Mouse (Mus musculus) limb, embryonic 11.5 days (tissue): ENCODE data around the gene Vwa5b2. TPM values are rescaled to one million over a fixed set of nuclear protein-coding genes. Genes with fewer than 3 reads are reported as not detected.

Experiments
- ATAC-seq: fragments of 200-750 bp; cut with Nextera tagmentation; 2 replicates; pipeline ENCODE4 v1.8.0; 2017; ENCODE audit warnings: low read depth; ENCODE audit not compliant: insufficient number of reproducible peaks, low FRiP score, low TSS enrichment
- DNase-seq: peaks from one replicate; pipeline ENCODE4 v3.0.0-alpha.2; 2015; ENCODE audit warnings: low spot score
- H3K27ac ChIP-seq: fragments of 300-500 bp; sonication (generic); replicated peaks from 2 replicates; pipeline ENCODE4 v1.5.1; 2014; ENCODE audit warnings: low read depth, mild to moderate bottlenecking, low read length
- H3K27me3 ChIP-seq: fragments of 300-500 bp; sonication (generic); 2 replicates; pipeline ENCODE4 v1.6.1; 2014; ENCODE audit warnings: mild to moderate bottlenecking, low read length, mixed read lengths; ENCODE audit not compliant: control insufficient read depth, insufficient read depth
- H3K36me3 ChIP-seq: fragments of 300-500 bp; sonication (generic); 2 replicates; pipeline ENCODE4 v1.6.1; 2014; ENCODE audit warnings: mild to moderate bottlenecking, low read length, moderate library complexity, mixed read lengths; ENCODE audit not compliant: control insufficient read depth, insufficient read depth
- H3K4me1 ChIP-seq: fragments of 300-500 bp; sonication (generic); 2 replicates; pipeline ENCODE4 v1.6.1; 2014; ENCODE audit warnings: low read length, mixed read lengths; ENCODE audit not compliant: control insufficient read depth, insufficient read depth
- H3K4me2 ChIP-seq: fragments of 300-500 bp; sonication (generic); 2 replicates; pipeline ENCODE4 v1.6.1; 2014; ENCODE audit warnings: low read depth, mild to moderate bottlenecking, moderate library complexity; ENCODE audit not compliant: severe bottlenecking
- H3K4me3 ChIP-seq: fragments of 300-500 bp; sonication (generic); 2 replicates; pipeline ENCODE4 v1.5.1; 2014; ENCODE audit warnings: low read depth, low read length
- H3K9ac ChIP-seq: fragments of 300-500 bp; sonication (generic); 2 replicates; pipeline ENCODE4 v1.6.1; 2014; ENCODE audit warnings: mild to moderate bottlenecking, low read length
- H3K9me3 ChIP-seq: fragments of 300-500 bp; sonication (generic); 2 replicates; pipeline ENCODE4 v1.6.1; 2016; ENCODE audit warnings: low read length; ENCODE audit not compliant: control insufficient read depth
- WGBS: fragments of 180-500 bp; shearing (Covaris S2); extraction: QIAGEN DNeasy Blood & Tissue Kit; methylation state at CpG from one replicate; pipeline ENCODE4 v1.1.7; 2014; 5-methylcytosine and 5-hydroxymethylcytosine counted together
- polyA plus RNA-seq: library from polyadenylated mRNA; unstranded; fragments of >200 nt; fragmentation: Nextera tagmentation; extraction: Ambion mirVana; gene quantifications from 2 replicates; pipeline ENCODE4 v1.2.1, GENCODE M21; 2014

The Vwa5b2 gene
- polyA plus RNA-seq, result 0.23 and 0.55 TPM in 2 replicates

DNA sequence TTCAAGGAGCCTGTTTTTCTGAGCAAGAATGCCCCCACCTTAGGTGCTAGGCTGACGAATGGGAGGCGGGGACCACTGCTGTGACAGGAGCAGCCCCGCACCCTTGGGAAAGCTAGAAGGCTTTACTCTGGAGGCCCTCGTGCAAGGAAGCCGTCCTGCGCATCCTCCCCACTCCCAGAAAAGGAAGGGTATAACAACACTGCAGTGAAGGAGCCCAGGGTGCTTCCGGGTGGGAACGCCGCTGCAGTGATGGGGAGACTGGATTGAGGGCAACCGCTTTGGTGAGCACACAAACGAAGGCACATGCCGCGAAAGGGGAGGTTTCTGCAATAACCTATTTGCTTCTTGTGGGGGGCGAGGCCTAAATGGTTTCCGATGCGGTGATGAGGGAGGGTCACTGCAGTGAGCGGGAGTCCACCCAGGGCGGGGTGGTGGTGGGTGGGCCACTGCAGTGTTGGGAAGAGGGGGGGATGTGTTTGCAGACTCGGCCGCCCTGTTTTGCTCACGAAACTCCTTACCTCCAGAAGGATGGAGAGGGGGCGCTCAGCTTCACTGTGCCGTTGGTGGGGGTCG lies at the start of gene Vwa5b2:
Gene Vwa5b2, plus strand, starts transcription at position 106 of the 573 bp plus-strand sequence.
- Histone ChIP-seq H3K27ac (no peak within 1 kb of the TSS), H3K4me3 (peak within 1 kb of the TSS; percentile 46), H3K36me3 (no peaks in the 10 kb centered on the region), H3K9me3 (no peaks in the 10 kb centered on the region), H3K27me3 (peaks cover 44% of the 10 kb centered on the region), H3K4me1 (peaks cover 17% of the 10 kb centered on the region), H3K9ac (peak within 1 kb of the TSS; percentile 56), H3K4me2 (peak within 1 kb of the TSS; percentile 85)
- DNase-seq (peak; percentile 48), ATAC-seq (peak; percentile 54; the same call in 1 of the 2 replicates)
- WGBS, result under 1% methylated on average over 24 of the region's 24 CpGs

DNA sequence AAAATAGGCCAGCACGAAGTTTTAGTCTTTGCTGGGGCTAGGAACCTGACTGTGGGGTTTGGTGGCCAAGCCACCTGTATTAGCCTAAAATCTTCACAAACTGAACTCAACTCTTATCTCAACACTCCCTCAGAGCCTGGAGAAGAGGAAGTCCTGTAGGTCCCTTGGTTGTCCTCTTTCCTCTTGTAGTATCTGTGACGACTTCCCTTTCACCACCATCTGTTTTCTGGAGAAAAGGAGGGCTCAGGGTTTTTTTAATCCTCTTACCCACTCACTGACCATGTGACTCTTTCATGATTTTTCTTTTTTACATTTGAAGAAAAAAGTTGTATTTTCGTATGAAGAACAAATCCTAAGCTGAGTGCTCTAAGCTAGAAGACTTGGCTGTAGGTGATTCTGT lies 49.6 kb upstream of the Vwa5b2 start:
- H3K27me3 ChIP-seq, result no peaks in the 10 kb centered on the region
- H3K9ac ChIP-seq, result no peak overlapping the region
- H3K36me3 ChIP-seq, result peaks cover 35% of the 10 kb centered on the region
- no peak overlapping the region for H3K27ac ChIP-seq
- no peaks in the 10 kb centered on the region for H3K9me3 ChIP-seq
- WGBS, result 89% methylated on average over 3 of the region's 3 CpGs
- no peak overlapping the region for H3K4me3 ChIP-seq
- no peak for ATAC-seq
- DNase-seq, result no peak
- H3K4me1 ChIP-seq, result peaks cover 5% of the 10 kb centered on the region; the same call in 1 of the 2 replicates
- no peak overlapping the region for H3K4me2 ChIP-seq

DNA sequence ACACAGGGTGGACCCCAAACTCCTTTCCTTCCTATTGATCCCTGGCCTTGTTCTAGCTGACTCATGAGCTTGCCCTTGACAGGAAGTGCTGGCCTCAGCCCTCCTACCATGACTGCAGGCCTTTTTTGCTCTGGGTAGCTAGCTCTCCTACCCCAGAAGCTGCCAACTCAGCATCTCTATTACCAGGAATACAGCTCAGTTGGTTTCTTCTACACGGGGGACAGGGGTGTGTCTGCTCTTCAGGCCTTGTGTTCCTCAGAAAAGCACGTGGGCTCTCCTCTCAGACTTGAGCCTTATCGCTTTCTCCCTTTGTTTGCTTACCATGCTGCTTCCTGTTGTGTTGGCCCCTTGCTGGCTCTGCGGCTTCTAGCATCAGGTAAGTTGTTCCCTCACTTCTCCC lies 48.8 kb upstream of the Vwa5b2 start:
- Histone ChIP-seq H3K9me3 (no peaks in the 10 kb centered on the region), H3K4me2 (no peak overlapping the region), H3K27ac (no peak overlapping the region), H3K9ac (no peak overlapping the region), H3K4me1 (peaks cover 5% of the 10 kb centered on the region; the same call in 1 of the 2 replicates), H3K36me3 (peaks cover 35% of the 10 kb centered on the region), H3K27me3 (no peaks in the 10 kb centered on the region), H3K4me3 (no peak overlapping the region)
- no peak for ATAC-seq
- 93% methylated on average over 4 of the region's 4 CpGs for WGBS
- no peak for DNase-seq

DNA sequence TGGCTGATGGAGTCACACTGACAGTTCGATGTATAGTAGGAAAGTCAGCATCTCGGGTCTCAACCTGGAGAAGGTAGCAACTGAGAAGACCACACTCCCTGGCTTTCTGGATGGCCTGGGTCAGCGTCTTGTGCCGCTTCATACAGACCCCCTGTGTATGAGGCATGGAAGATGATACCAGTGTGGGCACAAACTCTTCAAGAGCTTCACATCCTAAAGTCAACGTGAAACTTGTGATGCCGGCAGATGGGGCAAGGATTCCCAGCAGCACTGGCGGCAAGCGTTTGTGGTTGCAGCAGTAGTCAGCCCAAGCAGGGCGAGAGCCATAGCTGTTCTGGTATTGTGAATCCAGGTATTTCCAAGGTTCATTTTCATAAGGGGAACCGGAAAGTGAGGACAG lies 43.6 kb upstream of the Vwa5b2 start:
- ATAC-seq (no peak), DNase-seq (no peak)
- Histone ChIP-seq H3K4me1 (peaks cover 4% of the 10 kb centered on the region), H3K27ac (no peak overlapping the region), H3K36me3 (peaks cover 25% of the 10 kb centered on the region), H3K4me2 (no peak overlapping the region), H3K4me3 (no peak overlapping the region), H3K27me3 (no peaks in the 10 kb centered on the region), H3K9ac (no peak overlapping the region), H3K9me3 (no peaks in the 10 kb centered on the region)
- 91% methylated on average over 10 of the region's 10 CpGs for WGBS

DNA sequence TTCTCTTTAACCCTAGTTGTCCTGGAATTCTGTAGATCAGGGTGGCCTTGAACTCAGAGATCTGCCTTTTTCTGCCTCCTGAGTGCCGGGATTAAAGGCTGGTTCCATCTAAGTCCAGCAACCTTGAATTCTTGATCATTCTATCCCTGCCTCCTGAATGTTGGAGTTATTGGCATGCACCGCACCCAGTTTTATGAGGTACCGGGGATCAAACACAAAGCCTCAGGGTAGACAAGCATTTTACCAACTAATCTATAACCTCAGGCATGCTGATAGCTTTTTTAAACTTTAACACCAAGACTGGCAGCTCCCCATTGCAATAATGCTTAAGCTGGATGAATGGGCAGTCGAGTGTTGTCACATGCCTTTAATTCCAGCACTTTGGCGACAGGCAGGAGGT lies 41.8 kb upstream of the Vwa5b2 start:
- H3K4me3 ChIP-seq, result no peak overlapping the region
- H3K27ac ChIP-seq, result no peak overlapping the region
- ATAC-seq, result no peak
- peak overlapping the region; percentile 34; the same call in 1 of the 2 replicates for H3K9ac ChIP-seq
- no peaks in the 10 kb centered on the region for H3K27me3 ChIP-seq
- H3K4me1 ChIP-seq, result peaks cover 4% of the 10 kb centered on the region
- no peaks in the 10 kb centered on the region for H3K9me3 ChIP-seq
- H3K36me3 ChIP-seq, result peaks cover 24% of the 10 kb centered on the region
- H3K4me2 ChIP-seq, result peak overlapping the region; percentile 90
- DNase-seq, result no peak
- WGBS, result 50% methylated on average over 5 of the region's 5 CpGs

DNA sequence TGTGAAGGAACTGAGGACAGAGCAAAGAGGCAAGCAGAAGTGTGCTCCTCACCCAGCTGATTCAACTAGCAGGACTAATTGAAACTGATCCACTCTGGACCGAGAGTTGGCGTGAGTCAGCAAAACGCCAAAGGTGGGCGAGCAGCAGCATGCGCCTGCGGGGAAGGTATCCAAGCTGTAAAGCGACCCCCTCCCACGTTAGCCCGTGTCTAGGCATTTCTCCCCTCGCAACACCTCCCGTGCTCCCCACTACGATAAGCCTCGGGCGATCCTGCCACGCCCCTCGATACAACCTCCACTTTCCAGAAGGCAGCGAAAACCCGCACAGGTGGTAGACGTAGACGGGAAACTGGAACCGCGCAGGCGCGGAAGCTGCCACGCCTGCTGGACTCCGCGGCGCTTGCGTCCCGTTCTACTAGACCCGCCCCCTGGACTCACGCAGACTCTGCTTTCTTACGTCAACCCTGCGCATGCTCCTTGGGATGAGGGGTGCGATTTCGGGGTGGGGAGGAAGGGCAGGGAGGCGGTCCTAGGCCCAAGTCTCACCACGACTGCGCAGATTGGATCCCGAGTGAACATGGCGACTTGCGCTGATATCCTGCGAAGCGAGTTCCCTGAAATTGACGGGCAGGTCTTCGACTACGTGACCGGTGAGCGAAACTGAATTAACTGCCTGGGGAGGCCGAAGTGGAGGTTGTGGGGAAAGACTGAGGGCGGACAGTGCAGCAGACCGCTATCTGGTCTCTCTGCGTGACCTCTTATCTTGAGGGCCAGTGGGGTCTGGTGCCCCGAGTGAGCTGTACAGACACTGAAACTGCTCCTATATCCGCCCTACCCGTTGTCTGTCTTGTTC lies 40.9 kb upstream of the Vwa5b2 start, which contains the start of gene Abcf3:
Gene Abcf3, plus strand, starts transcription at position 482 of the 853 bp plus-strand sequence.
- Histone ChIP-seq H3K9ac (peak within 1 kb of the TSS; percentile 76), H3K27ac (no peak within 1 kb of the TSS), H3K9me3 (no peaks in the 10 kb centered on the region), H3K4me3 (peak within 1 kb of the TSS; percentile 84), H3K4me2 (peak within 1 kb of the TSS; percentile 90), H3K4me1 (peaks cover 4% of the 10 kb centered on the region), H3K27me3 (no peaks in the 10 kb centered on the region), H3K36me3 (peaks cover 24% of the 10 kb centered on the region)
- under 1% methylated on average over 56 of the region's 56 CpGs for WGBS
- DNase-seq (peak; percentile 97), ATAC-seq (peak; percentile 97)

DNA sequence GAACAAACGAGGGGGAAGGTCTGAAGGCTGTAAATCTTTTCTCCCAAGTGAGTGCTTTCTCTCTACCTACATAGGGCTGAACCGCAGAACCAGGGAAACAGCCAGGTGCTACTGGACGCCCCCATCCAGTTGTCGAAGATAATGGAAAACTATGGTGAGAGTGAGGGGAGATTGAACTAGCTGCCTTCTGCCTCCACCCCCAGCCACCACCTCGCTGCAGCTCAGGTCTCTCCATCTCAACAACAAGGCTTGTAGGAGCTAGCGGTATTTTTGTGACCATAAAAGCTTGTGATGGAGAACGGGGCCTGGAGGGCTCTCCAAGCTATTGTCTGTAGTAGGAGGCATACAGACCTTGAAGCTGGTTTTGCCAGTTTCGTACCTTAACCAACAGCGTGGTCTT lies 40.1 kb upstream of the Vwa5b2 start:
- Histone ChIP-seq H3K9ac (peak overlapping the region; percentile 76), H3K4me3 (peak overlapping the region; percentile 84), H3K27me3 (no peaks in the 10 kb centered on the region), H3K27ac (no peak overlapping the region), H3K9me3 (no peaks in the 10 kb centered on the region), H3K4me2 (peak overlapping the region; percentile 90), H3K36me3 (peaks cover 20% of the 10 kb centered on the region), H3K4me1 (peaks cover 4% of the 10 kb centered on the region)
- ATAC-seq (no peak), DNase-seq (no peak)
- 50% methylated on average over 9 of the region's 9 CpGs for WGBS

DNA sequence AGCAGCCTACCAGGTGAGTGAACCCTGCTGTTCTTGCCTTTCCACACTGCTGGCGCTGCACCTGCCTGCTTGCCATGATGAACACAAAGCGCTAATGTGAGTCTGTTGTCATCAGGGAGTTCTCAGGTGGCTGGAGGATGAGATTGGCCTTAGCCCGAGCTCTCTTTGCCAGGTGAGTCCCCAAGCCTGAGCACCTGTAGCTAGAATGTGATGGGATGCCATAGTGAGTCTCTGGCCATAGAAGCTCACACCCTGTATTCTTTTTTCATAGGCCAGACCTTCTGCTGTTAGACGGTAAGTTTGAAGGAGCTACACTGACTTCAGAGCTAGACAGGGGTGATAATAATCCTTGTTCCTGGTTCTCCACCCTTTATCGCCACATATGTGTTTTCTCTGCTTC lies 37.6 kb upstream of the Vwa5b2 start:
- H3K4me1 ChIP-seq, result peaks cover 4% of the 10 kb centered on the region
- peaks cover 17% of the 10 kb centered on the region for H3K36me3 ChIP-seq
- ATAC-seq (no peak), DNase-seq (no peak)
- H3K27me3 ChIP-seq, result no peaks in the 10 kb centered on the region
- H3K27ac ChIP-seq, result no peak overlapping the region
- no peak overlapping the region for H3K4me3 ChIP-seq
- H3K4me2 ChIP-seq, result no peak overlapping the region
- 93% methylated on average over 5 of the region's 5 CpGs for WGBS
- H3K9me3 ChIP-seq, result no peaks in the 10 kb centered on the region
- no peak overlapping the region for H3K9ac ChIP-seq
